Mouse (Mus musculus) left cerebral cortex, postnatal 10 days (tissue): ENCODE results near the gene Gm9745. TPM values are rescaled to one million over a fixed set of nuclear protein-coding genes. Genes with fewer than 3 reads are reported as not detected.
"Not testable (repeated sequence)": the region's sequence is repeated elsewhere in the genome, so short reads cannot be mapped to it uniquely, and the experiment has no call there.

Experiments used
- DNase-seq, 2 experiments: peaks; one replicate each; pipeline ENCODE4 v3.0.0; 2021 to 2022; ENCODE audit warnings: low spot score in 2 of 2, mixed read lengths in 1 of 2; ENCODE audit errors: extremely low spot score in 1 of 2
- intact Hi-C: fragments of 180-260 bp; cut with DNase I; formaldehyde crosslinking; loops from one replicate; pipeline ENCODE4 v1.15.1; 2025
- microRNA-seq: library from miRNA; unstranded; fragments of <30 nt; microRNA quantifications from one replicate; pipeline ENCODE4 v1.2.0, GENCODE M21; 2022
- total RNA-seq, 2 experiments: library from RNA; stranded (reverse); gene quantifications; 2 replicates each; pipeline ENCODE4 v1.2.3; 2021

Gm9745 gene
- total RNA-seq, 2 experiments from 2014 or later = not detected

DNA sequence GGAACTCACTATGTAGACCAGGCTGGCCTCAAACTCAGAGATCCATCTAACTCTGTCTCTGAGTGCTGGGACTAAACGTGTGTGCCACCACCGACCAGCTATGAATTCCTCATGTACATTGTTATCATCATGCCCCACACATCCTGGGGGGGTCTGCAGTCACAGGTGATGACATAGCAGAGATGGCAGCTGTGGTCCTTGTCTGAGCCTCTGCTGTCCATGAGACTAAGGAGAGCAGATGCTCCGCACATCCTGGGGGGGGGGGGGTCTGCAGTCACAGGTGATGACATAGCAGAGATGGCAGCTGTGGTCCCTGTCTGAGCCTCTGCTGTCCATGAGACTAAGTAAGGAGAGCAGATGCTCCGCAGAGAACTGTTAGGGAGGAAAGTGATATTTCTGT is 6.9 kb downstream of the Gm9745 start:
- DNase-seq, intact Hi-C loops: not testable (repeated sequence)

DNA sequence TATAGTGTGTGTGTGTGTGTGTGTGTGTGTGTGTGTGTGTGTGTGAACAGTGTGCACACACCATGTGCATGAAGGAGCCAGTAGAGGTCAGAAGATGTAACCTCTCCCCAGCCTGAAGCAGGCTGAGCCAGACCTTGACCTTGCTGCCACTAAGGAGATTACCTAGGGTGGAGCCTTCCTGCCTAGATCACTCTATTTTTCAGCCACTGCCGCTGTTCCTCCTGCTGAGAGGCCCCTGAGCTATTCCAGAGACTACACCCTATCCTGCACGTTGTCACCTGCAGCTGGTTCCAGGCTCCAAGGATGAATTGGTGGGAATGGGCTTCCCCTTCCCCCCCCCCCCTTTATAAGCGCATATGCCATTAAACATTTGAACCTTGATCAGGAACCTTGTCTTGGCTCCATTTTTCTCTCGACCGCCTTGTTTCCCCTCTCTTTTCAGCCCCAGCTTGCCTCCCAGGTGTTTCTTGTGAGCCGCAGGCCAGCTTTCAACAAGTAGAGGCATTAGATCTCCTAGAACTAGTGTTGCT is 10.4 kb downstream of the Gm9745 start:
- intact Hi-C loops, DNase-seq: not testable (repeated sequence)

DNA sequence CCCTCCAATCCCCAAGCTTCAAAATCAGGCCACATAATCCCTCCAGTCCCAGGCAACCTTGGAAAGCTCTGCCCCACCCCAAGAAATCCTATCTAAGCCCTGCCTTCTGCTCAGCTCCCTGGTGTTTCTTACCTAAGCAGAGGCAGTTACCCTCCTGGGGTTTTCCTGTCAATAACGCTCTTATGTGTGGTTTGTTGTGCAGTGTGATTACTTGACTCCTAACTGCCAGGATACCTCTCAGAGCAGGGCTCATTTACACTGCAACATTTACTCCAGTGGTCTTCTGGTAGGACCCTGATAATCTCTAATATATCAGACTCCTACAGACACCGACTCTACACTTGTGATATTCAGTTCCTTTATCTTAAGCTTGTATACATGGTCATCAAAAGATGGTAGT is 14.5 kb downstream of the Gm9745 start:
- DNase-seq = no peak
- intact Hi-C loops = no loop called here

DNA sequence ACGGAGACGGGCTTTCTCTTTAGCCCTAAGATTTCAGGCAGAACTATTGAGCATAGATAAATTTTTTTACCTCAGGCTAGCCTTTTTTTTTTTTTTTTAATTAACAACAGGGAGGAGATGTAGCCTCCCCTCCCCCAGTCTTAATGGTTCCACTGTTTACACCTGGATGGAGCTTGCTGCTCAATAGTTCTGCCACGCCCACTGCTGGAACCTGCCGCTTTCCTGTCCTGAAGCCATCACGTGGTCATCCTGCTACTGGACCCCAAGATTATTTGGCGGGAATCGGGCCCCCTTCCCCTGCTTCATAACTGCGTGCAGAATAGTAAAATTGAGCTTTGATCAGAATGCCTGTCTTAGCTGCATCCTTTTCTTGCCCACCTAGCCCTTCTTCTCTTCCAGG is 34.1 kb downstream of the Gm9745 start:
- intact Hi-C loops, DNase-seq: not testable (repeated sequence)

DNA sequence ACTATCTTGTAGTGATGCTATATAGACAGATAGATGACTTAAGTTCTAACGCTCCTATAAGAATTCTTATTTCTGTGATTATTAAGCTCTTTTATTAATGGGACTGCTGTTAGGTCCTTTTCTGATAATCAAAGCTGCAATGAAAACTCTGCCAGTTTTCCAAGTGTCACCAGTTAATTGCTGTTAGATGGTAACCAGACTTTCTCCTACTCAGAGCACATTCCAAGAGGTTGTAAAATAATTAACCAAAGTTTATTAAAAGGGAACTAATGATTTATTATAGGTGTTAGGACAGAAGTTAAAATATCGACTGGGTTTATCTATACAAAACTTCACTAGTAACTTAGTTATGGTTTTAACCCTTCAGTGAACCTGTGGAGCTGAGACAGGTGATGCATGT is 42.0 kb downstream of the Gm9745 start:
- DNase-seq, intact Hi-C loops: not testable (repeated sequence)

Small RNA genes lying within 50 kb of the gene (microRNA-seq; reads per million reads assigned to microRNA genes)
- not detected for gene Gm22750

Other genes with a start within 250 kb of the Gm9745 start
- 10 to 100 TPM; 82.0 to 91.6 TPM for gene Wdr37, start 76.3 kb downstream of the Gm9745 start, total RNA-seq
- 10 to 100 TPM; 56.5 to 57.7 TPM for gene Idi1, start 62.7 kb downstream of the Gm9745 start, total RNA-seq
- gene Idi2, start 4.6 kb upstream of the Gm9745 start, total RNA-seq = under 1 TPM in 1 of 2 experiments, not detected in 1; 0.18 TPM
- 10 to 100 TPM; 34.0 to 38.9 TPM for gene Gtpbp4, start 47.9 kb upstream of the Gm9745 start, total RNA-seq
- gene Larp4b, start 145.7 kb upstream of the Gm9745 start, total RNA-seq = 100 to 1,000 TPM; 103 TPM